Mouse (Mus musculus): ENCODE measurements around the gene Ttc38. TPM values are rescaled to one million over a fixed set of nuclear protein-coding genes. Genes with fewer than 3 reads are reported as not detected.

Ttc38 gene
- polyA plus RNA-seq, 1 experiment from 2014 or later, result 6.0 TPM

- no peak for ATAC-seq (ENCODE audit: borderline replicate concordance, extremely low read depth, low FRiP score, low TSS enrichment)
- H3K4me1 ChIP-seq, result peaks cover 11% of the 10 kb centered on the region
- H3K36me3 ChIP-seq, result no peaks in the 10 kb centered on the region
- no peak overlapping the region for H3K4me3 ChIP-seq
- no peak overlapping the region for H3K27ac ChIP-seq
- no peaks in the 10 kb centered on the region for H3K27me3 ChIP-seq
- H3K9me3 ChIP-seq, result no peaks in the 10 kb centered on the region
- H3K4me2 ChIP-seq, result no peak overlapping the region
- no peak overlapping the region for H3K9ac ChIP-seq
- WGBS, result 64% methylated on average over 4 of the region's 4 CpGs
Measured at GRCm38 (mm10) chr15:85806886-85807285, 25.2 kb upstream of the Ttc38 start.

GRCm38 (mm10) chr15:85807404-85807803 lies 24.7 kb upstream of the Ttc38 start:
- Histone ChIP-seq H3K9me3 (no peaks in the 10 kb centered on the region), H3K9ac (no peak overlapping the region), H3K4me3 (no peak overlapping the region), H3K4me1 (peaks cover 16% of the 10 kb centered on the region), H3K4me2 (no peak overlapping the region), H3K27me3 (no peaks in the 10 kb centered on the region), H3K36me3 (no peaks in the 10 kb centered on the region), H3K27ac (no peak overlapping the region)
- ATAC-seq (ENCODE audit: borderline replicate concordance, extremely low read depth, low FRiP score, low TSS enrichment), result no peak
- WGBS, result 82% methylated on average over 4 of the region's 4 CpGs

GRCm38 (mm10) chr15:85808031-85808430 lies 24.1 kb upstream of the Ttc38 start:
- no peak overlapping the region for H3K27ac ChIP-seq
- ATAC-seq (ENCODE audit: borderline replicate concordance, extremely low read depth, low FRiP score, low TSS enrichment), result no peak
- H3K9ac ChIP-seq, result no peak overlapping the region
- no peaks in the 10 kb centered on the region for H3K9me3 ChIP-seq
- H3K36me3 ChIP-seq, result no peaks in the 10 kb centered on the region
- peaks cover 16% of the 10 kb centered on the region for H3K4me1 ChIP-seq
- no peak overlapping the region for H3K4me3 ChIP-seq
- no peaks in the 10 kb centered on the region for H3K27me3 ChIP-seq
- WGBS, result 87% methylated on average over 6 of the region's 6 CpGs
- no peak overlapping the region for H3K4me2 ChIP-seq

- H3K36me3 ChIP-seq, result no peaks in the 10 kb centered on the region
- H3K27me3 ChIP-seq, result no peaks in the 10 kb centered on the region
- no peak for ATAC-seq (ENCODE audit: borderline replicate concordance, extremely low read depth, low FRiP score, low TSS enrichment)
- peaks cover 16% of the 10 kb centered on the region for H3K4me1 ChIP-seq
- H3K9me3 ChIP-seq, result no peaks in the 10 kb centered on the region
- H3K4me2 ChIP-seq, result no peak overlapping the region
- no peak overlapping the region for H3K4me3 ChIP-seq
- H3K9ac ChIP-seq, result no peak overlapping the region
- WGBS, result 54% methylated on average over 8 of the region's 8 CpGs
- no peak overlapping the region for H3K27ac ChIP-seq
Measured at GRCm38 (mm10) chr15:85808434-85808833, 23.7 kb upstream of the Ttc38 start.

- H3K4me3 ChIP-seq, result no peak overlapping the region
- no peak for ATAC-seq (ENCODE audit: borderline replicate concordance, extremely low read depth, low FRiP score, low TSS enrichment)
- no peaks in the 10 kb centered on the region for H3K27me3 ChIP-seq
- no peak overlapping the region for H3K9ac ChIP-seq
- H3K4me2 ChIP-seq, result no peak overlapping the region
- WGBS, result 82% methylated on average over 12 of the region's 12 CpGs
- H3K36me3 ChIP-seq, result no peaks in the 10 kb centered on the region
- H3K27ac ChIP-seq, result no peak overlapping the region
- peaks cover 16% of the 10 kb centered on the region for H3K4me1 ChIP-seq
- no peaks in the 10 kb centered on the region for H3K9me3 ChIP-seq
Measured at GRCm38 (mm10) chr15:85809091-85809490, 23.0 kb upstream of the Ttc38 start.

GRCm38 (mm10) chr15:85810462-85810805 lies 21.7 kb upstream of the Ttc38 start:
- WGBS, result 63% methylated on average over 5 of the region's 5 CpGs

GRCm38 (mm10) chr15:85810806-85811521 lies 21.1 kb upstream of the Ttc38 start:
- 3% methylated on average over 36 of the region's 36 CpGs for WGBS

More at GRCm38 (mm10) chr15:85810462-85810805, 21.7 kb upstream of the Ttc38 start:
- no peaks in the 10 kb centered on the region for H3K9me3 ChIP-seq
- no peak overlapping the region for H3K9ac ChIP-seq
- no peaks in the 10 kb centered on the region for H3K36me3 ChIP-seq
- H3K4me1 ChIP-seq, result peaks cover 16% of the 10 kb centered on the region
- H3K4me3 ChIP-seq, result peak overlapping the region; percentile 84
- peak overlapping the region; percentile 87 for H3K4me2 ChIP-seq
- ATAC-seq (ENCODE audit: borderline replicate concordance, extremely low read depth, low FRiP score, low TSS enrichment), result no peak
- no peak overlapping the region for H3K27ac ChIP-seq
- no peaks in the 10 kb centered on the region for H3K27me3 ChIP-seq

GRCm38 (mm10) chr15:85811535-85812277 lies 20.4 kb upstream of the Ttc38 start, which contains the start of gene Cdpf1:
Gene Cdpf1, minus strand, starts transcription at chr15:85811697.
- peak; percentile 95 for ATAC-seq (ENCODE audit: borderline replicate concordance, extremely low read depth, low FRiP score, low TSS enrichment)
- WGBS, result 2% methylated on average over 36 of the region's 36 CpGs
- no peaks in the 10 kb centered on the region for H3K27me3 ChIP-seq
- H3K4me1 ChIP-seq, result peaks cover 16% of the 10 kb centered on the region
- peak within 1 kb of the TSS; percentile 84 for H3K4me3 ChIP-seq
- peak within 1 kb of the TSS; percentile 87 for H3K4me2 ChIP-seq
- H3K9me3 ChIP-seq, result no peaks in the 10 kb centered on the region
- H3K36me3 ChIP-seq, result no peaks in the 10 kb centered on the region
- H3K27ac ChIP-seq, result peak within 1 kb of the TSS; percentile 85
- peak within 1 kb of the TSS; percentile 84 for H3K9ac ChIP-seq

More at GRCm38 (mm10) chr15:85810806-85811521, 21.1 kb upstream of the Ttc38 start:
- no peaks in the 10 kb centered on the region for H3K27me3 ChIP-seq
- H3K27ac ChIP-seq, result peak overlapping the region; percentile 85
- peak overlapping the region; percentile 84 for H3K4me3 ChIP-seq
- H3K9ac ChIP-seq, result peak overlapping the region; percentile 84
- H3K4me1 ChIP-seq, result peaks cover 16% of the 10 kb centered on the region
- peak overlapping the region; percentile 87 for H3K4me2 ChIP-seq
- H3K36me3 ChIP-seq, result no peaks in the 10 kb centered on the region
- peak; percentile 87 for ATAC-seq (ENCODE audit: borderline replicate concordance, extremely low read depth, low FRiP score, low TSS enrichment)
- H3K9me3 ChIP-seq, result no peaks in the 10 kb centered on the region

GRCm38 (mm10) chr15:85813428-85813827 lies 18.7 kb upstream of the Ttc38 start:
- H3K27ac ChIP-seq, result no peak overlapping the region
- WGBS, result 46% methylated on average over 10 of the region's 10 CpGs
- H3K36me3 ChIP-seq, result no peaks in the 10 kb centered on the region
- ATAC-seq (ENCODE audit: borderline replicate concordance, extremely low read depth, low FRiP score, low TSS enrichment), result no peak
- no peaks in the 10 kb centered on the region for H3K9me3 ChIP-seq
- no peak overlapping the region for H3K4me2 ChIP-seq
- peaks cover 16% of the 10 kb centered on the region for H3K4me1 ChIP-seq
- H3K9ac ChIP-seq, result no peak overlapping the region
- H3K4me3 ChIP-seq, result no peak overlapping the region
- H3K27me3 ChIP-seq, result no peaks in the 10 kb centered on the region

- 0 out of 2 replicates have a peak, but pooled peaks cover 4% of the 10 kb centered on the region for H3K36me3 ChIP-seq
- H3K9me3 ChIP-seq, result no peaks in the 10 kb centered on the region; the same call in 1 of the 2 replicates
- H3K9ac ChIP-seq, result peak within 1 kb of the TSS; percentile 52
- peak; percentile 78 for ATAC-seq (ENCODE audit: borderline replicate concordance, extremely low read depth, low FRiP score, low TSS enrichment)
- no peak within 1 kb of the TSS for H3K27ac ChIP-seq
- H3K4me2 ChIP-seq, result peak within 1 kb of the TSS; percentile 98
- peaks cover 22% of the 10 kb centered on the region for H3K27me3 ChIP-seq
- H3K4me1 ChIP-seq, result peaks cover 10% of the 10 kb centered on the region; the same call in 1 of the 2 replicates
- peak within 1 kb of the TSS; percentile 50 for H3K4me3 ChIP-seq
- 2% methylated on average over 65 of the region's 65 CpGs for WGBS
Measured at GRCm38 (mm10) chr15:85821203-85822010, 10.7 kb upstream of the Ttc38 start, which contains the start of gene Pkdrej. Gene Pkdrej, minus strand, starts transcription at chr15:85821734.

GRCm38 (mm10) chr15:85822011-85822359 lies 10.1 kb upstream of the Ttc38 start:
- Histone ChIP-seq H3K4me2 (peak overlapping the region; percentile 98), H3K9ac (peak overlapping the region; percentile 52), H3K9me3 (no peaks in the 10 kb centered on the region; the same call in 1 of the 2 replicates), H3K27me3 (peaks cover 22% of the 10 kb centered on the region), H3K4me3 (peak overlapping the region; percentile 50), H3K36me3 (0 out of 2 replicates have a peak, but pooled peaks cover 4% of the 10 kb centered on the region), H3K4me1 (peaks cover 10% of the 10 kb centered on the region; the same call in 1 of the 2 replicates), H3K27ac (no peak overlapping the region)
- WGBS, result 13% methylated on average over 4 of the region's 4 CpGs
- ATAC-seq (ENCODE audit: borderline replicate concordance, extremely low read depth, low FRiP score, low TSS enrichment), result peak; percentile 57; the same call in 1 of the 2 replicates
